Mouse (Mus musculus) monocyte, adult 59 days (primary cell): ENCODE results near the gene Gm11568. TPM values are rescaled to one million over a fixed set of nuclear protein-coding genes. Genes with fewer than 3 reads are reported as not detected.

Experiments
- total RNA-seq, 2 experiments: library from RNA; stranded (reverse); gene quantifications; one replicate each; pipeline ENCODE4 v1.2.4; 2023

Gm11568 gene
- not detected for total RNA-seq

GRCm38 (mm10) chr11:99857617-99858016 lies at the start of gene Gm11568:
Gm11568 (plus strand) TSS chr11:99857917.

GRCm38 (mm10) chr11:99809792-99810191 lies 47.9 kb upstream of the Gm11568 start, which contains the start of gene Krtap4-13:
Krtap4-13 (minus strand) TSS chr11:99809892.

GRCm38 (mm10) chr11:99815566-99815965 lies 42.2 kb upstream of the Gm11568 start, which contains the start of gene Gm11564:
Gm11564 (minus strand) TSS chr11:99815666.

GRCm38 (mm10) chr11:99837966-99838365 lies 19.8 kb upstream of the Gm11568 start, which contains the start of gene 2300003K06Rik:
2300003K06Rik (minus strand) TSS chr11:99838066.

GRCm38 (mm10) chr11:99851508-99851907 lies 6.2 kb upstream of the Gm11568 start, which contains the start of gene Krtap4-16:
Krtap4-16 (minus strand) TSS chr11:99851608.

GRCm38 (mm10) chr11:99864176-99864575 lies 6.5 kb downstream of the Gm11568 start, which contains the start of gene Gm11559:
Gm11559 (plus strand) TSS chr11:99864476.

GRCm38 (mm10) chr11:99873089-99873488 lies 15.4 kb downstream of the Gm11568 start, which contains the start of gene Krtap9-1:
Krtap9-1 (plus strand) TSS chr11:99873389.

GRCm38 (mm10) chr11:99878887-99879286 lies 21.2 kb downstream of the Gm11568 start, which contains the start of gene Gm11567:
Gm11567 (plus strand) TSS chr11:99879187.

GRCm38 (mm10) chr11:99907620-99908019 lies 49.9 kb downstream of the Gm11568 start, which contains the start of gene Krtap31-1:
Krtap31-1 (plus strand) TSS chr11:99907920.

Other genes with a start within 250 kb of the Gm11568 start
- gene Gm11937, start 247.7 kb upstream of the Gm11568 start, total RNA-seq = not detected
- gene Krtap2-4, start 243.1 kb upstream of the Gm11568 start, total RNA-seq = not detected
- not detected for gene Gm11562, start 237.5 kb upstream of the Gm11568 start, total RNA-seq
- not detected for gene Krtap4-1, start 229.7 kb upstream of the Gm11568 start, total RNA-seq
- gene Krtap4-2, start 222.8 kb upstream of the Gm11568 start, total RNA-seq = not detected
- not detected for gene Krtap4-7, start 213.8 kb upstream of the Gm11568 start, total RNA-seq
- not detected for gene Gm11555, start 207.7 kb upstream of the Gm11568 start, total RNA-seq
- not detected for gene Gm11563, start 199.0 kb upstream of the Gm11568 start, total RNA-seq
- not detected for gene Krtap4-6, start 192.0 kb upstream of the Gm11568 start, total RNA-seq
- gene Gm14190, start 167.2 kb upstream of the Gm11568 start, total RNA-seq = not detected
- gene Gm14180, start 123.6 kb upstream of the Gm11568 start, total RNA-seq = not detected
- gene Gm11595, start 85.0 kb upstream of the Gm11568 start, total RNA-seq = not detected
- not detected for gene Krtap4-8, start 77.2 kb upstream of the Gm11568 start, total RNA-seq
- gene Krtap4-9, start 72.7 kb upstream of the Gm11568 start, total RNA-seq = not detected
- not detected for gene Gm11596, start 64.5 kb upstream of the Gm11568 start, total RNA-seq
- not detected for gene Gm11569, start 59.0 kb upstream of the Gm11568 start, total RNA-seq
- not detected for gene Gm11554, start 53.5 kb upstream of the Gm11568 start, total RNA-seq
- not detected for gene Krtap4-13, start 48.0 kb upstream of the Gm11568 start, total RNA-seq
- gene Gm11564, start 42.3 kb upstream of the Gm11568 start, total RNA-seq = not detected
- gene 2300003K06Rik, start 19.9 kb upstream of the Gm11568 start, total RNA-seq = not detected
- gene Krtap4-16, start 6.3 kb upstream of the Gm11568 start, total RNA-seq = not detected
- not detected for gene Gm11559, start 6.6 kb downstream of the Gm11568 start, total RNA-seq
- gene Krtap9-1, start 15.5 kb downstream of the Gm11568 start, total RNA-seq = not detected
- gene Gm11567, start 21.3 kb downstream of the Gm11568 start, total RNA-seq = not detected
- gene Krtap31-1, start 50.0 kb downstream of the Gm11568 start, total RNA-seq = not detected
- gene Gm11565, start 56.8 kb downstream of the Gm11568 start, total RNA-seq = not detected
- gene Krtap31-2, start 78.4 kb downstream of the Gm11568 start, total RNA-seq = not detected
- not detected for gene Krtap9-5, start 90.6 kb downstream of the Gm11568 start, total RNA-seq
- gene Krtap29-1, start 121.1 kb downstream of the Gm11568 start, total RNA-seq = not detected
- gene Krtap16-1, start 128.7 kb downstream of the Gm11568 start, total RNA-seq = not detected
- not detected for gene Krtap17-1, start 136.1 kb downstream of the Gm11568 start, total RNA-seq
- not detected for gene Krt33a, start 158.3 kb downstream of the Gm11568 start, total RNA-seq
- gene Krt33b, start 172.0 kb downstream of the Gm11568 start, total RNA-seq = not detected
- not detected for gene Krt34, start 183.6 kb downstream of the Gm11568 start, total RNA-seq
- not detected for gene Krt31, start 192.6 kb downstream of the Gm11568 start, total RNA-seq
- gene Krt32, start 230.3 kb downstream of the Gm11568 start, total RNA-seq = not detected
- not detected for gene Krt35, start 238.3 kb downstream of the Gm11568 start, total RNA-seq
- gene Krt36, start 247.7 kb downstream of the Gm11568 start, total RNA-seq = not detected